Mouse (Mus musculus) adrenal gland, adult 2 months (tissue): ENCODE results near the gene Ier5. TPM values are rescaled to one million over a fixed set of nuclear protein-coding genes. Genes with fewer than 3 reads are reported as not detected.
A peak's percentile ranks its signal among the peaks of the same experiment; 100 is the strongest.

ENCODE experiments used
- DNase-seq: peaks from one replicate; pipeline ENCODE4 v3.0.0; 2021
- long read RNA-seq: library from polyadenylated mRNA; stranded (forward); transcript quantifications from one replicate; pipeline ENCODE4 v2.0.0, GENCODE M21; 2021
- polyA plus RNA-seq: library from polyadenylated mRNA; depleted of rRNA; stranded (reverse); fragments of >200 nt; gene quantifications from 2 replicates; pipeline ENCODE4 v1.2.3, GENCODE M21; 2012; rRNA removed
- total RNA-seq, 2 experiments: library from RNA; stranded (reverse); gene quantifications; 2 replicates each; pipeline ENCODE4 v1.2.3; 2021

Gene Ier5
- total RNA-seq (10 to 100 TPM in 1 of 2 experiments, 1 to 10 TPM in 1; 6.3 to 10.7 TPM), polyA plus RNA-seq (13.9 and 21.4 TPM in 2 replicates)
- long read RNA-seq, transcript Ier5-201 (1 exons, 3,276 nt): major isoform, 25 of 25 reads
- long read RNA-seq, partial matches to known transcripts: 0 of 25 reads
- long read RNA-seq, other reads (novel, unspliced or antisense): 0 of 25 reads

DNA sequence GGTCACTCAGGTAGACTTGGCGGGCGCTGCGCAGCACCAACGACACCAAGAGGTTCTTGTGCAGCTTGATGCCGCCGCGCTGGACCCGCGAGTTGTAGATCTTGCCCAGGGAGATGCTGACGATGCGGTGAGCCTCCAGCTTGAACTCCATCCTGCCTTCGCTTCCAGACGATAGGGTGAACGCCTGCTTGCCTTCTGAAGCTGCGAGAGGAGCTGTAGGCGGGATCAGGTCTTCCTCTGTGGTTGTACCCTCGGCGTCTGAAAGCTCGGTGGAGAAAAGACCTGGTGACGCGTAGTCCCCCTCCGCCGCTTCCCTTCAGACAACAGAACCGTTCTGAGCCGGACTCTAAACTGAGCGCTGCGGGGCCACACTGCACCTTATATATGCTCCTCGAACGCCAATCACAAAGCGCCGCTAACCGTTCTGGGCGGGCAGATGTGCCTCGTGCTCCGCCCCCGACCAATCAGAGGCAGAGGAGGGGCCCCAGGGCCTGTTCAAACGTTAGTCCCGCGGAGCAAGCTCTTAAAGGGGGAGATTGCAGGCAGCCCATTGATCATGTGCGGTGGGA lies at the start of gene Ier5:
Ier5 (minus strand) TSS at position 357 of the 569 bp plus-strand sequence.
- DNase-seq: peak; percentile 98

DNA sequence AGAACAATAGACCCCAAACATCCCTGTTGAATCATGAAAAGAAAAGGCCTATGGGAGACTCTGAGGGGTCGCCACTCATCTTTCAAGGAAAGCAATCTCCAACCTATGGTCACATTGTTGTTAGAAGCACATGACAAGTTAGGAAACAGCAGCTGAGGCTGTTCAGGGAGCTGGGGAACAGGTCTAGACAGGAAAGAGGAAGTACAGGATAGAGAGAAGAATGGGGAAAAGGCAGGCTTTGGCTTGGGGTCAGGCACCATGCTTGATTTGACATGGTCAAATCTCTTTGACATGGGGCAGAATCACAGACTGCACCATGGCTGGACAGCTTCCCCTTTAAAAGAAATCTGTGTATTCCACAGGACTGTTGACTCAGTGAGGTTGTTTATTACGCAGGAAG lies 47.8 kb upstream of the Ier5 start:
- DNase-seq: no peak

DNA sequence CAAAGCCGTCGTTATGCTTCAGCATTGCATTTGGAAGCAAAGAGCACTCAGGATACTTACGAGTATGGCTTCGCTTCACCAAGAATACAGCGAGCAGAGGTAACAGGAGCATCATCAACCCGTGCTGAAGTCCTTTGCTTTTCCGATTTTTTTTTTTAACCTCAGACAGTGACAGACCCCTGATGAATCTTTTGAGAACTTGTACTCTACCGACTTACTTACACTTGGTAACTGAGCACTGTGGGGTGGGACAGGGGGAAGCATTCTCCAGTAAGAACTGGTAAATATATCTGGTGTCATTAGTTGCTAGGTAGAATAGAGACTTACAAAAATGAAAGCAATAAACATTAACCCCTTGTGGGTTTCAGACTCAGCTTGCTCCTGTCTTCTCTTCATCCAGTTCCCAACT lies 47.1 kb upstream of the Ier5 start, which contains the start of gene Mr1:
Mr1 (minus strand) TSS at position 243 of the 409 bp plus-strand sequence.
- DNase-seq: peak; percentile 60

GRCm38 (mm10) chr1:155145620-155146019 lies 46.2 kb upstream of the Ier5 start:
- DNase-seq: peak; percentile 64

- DNase-seq: peak; percentile 73
Observed at GRCm38 (mm10) chr1:155140076-155140475, 40.6 kb upstream of the Ier5 start.

DNA sequence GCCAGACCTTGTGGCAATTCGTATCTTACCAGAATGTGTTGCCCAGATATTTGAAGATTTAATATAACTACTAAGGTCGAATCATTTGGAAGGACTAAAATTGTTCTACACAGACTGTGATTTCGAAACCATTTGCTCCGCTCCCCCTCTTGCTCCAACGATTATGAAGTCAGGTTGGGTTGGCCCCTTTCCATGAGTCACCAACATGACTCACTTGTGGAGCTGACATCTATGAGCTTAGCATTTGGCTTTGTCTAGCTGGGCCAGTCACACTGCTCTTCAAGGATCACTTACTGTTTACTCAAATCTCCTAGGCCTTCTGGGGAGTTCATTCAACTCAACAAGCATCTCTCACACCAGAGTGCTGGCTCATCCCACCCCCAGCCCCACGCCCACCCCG lies 39.4 kb upstream of the Ier5 start:
- DNase-seq: peak; percentile 91

DNA sequence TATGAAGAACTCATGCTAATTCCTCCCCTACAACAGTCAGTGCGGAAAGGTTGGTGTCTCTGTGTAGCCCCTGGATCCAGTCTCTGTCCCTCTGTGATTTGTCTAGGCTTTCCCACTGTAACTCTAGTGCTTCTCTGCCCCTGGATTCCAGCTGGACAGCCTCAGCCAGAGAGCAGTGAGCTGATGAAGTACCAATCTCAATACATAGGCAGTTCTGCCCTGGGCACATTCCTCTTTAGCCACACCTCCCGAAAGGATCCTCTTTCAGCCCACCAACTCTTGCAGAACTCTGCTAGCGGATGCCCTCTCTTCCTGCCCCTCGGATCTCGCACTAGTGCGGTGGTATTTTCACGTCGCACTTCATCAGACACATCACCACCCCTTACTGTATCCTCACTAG lies 35.4 kb upstream of the Ier5 start:
- DNase-seq: no peak

- no peak for DNase-seq
Observed at GRCm38 (mm10) chr1:155127429-155127934, 28.0 kb upstream of the Ier5 start.

DNA sequence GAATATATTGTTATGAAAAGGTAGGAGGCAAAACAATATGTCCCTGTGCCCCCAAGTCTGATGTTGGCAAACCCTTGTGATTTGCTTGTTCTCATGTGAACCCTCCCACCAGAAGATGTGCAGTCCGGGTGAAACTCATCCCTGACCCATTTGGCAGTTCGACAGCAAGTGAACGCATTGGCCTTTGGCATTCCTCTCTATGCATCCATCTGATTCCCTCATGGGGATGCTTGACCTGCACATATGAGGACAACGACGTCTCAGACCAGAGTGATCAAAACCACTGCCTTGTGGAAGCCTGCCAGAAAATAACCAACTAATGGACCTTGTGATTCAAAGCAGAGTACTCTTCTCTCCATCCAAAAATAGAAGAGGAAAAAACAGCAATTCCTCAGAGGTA lies 27.3 kb upstream of the Ier5 start:
- DNase-seq: peak; percentile 54

DNA sequence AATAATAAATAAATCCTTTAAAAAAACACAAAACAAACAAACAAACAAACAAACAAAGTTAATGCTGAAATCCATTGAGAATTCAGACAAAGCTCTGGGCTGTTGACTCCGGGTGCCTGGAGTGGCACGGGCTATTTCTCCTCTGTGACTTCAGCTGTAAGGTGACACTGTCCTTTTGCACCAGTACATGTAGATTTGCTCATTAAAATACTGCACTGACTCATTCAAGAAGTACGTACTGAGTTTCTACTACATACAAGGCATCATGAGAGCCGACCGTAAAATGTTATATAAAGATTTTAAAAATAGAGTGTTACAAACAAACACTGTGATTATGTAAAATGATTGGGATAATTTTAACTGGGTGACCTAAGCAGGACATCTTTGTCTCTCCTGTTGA lies 25.0 kb upstream of the Ier5 start:
- DNase-seq: no peak

GRCm38 (mm10) chr1:155121977-155122939 lies 22.8 kb upstream of the Ier5 start:
- DNase-seq: peak; percentile 66

GRCm38 (mm10) chr1:155119719-155120118 lies 20.3 kb upstream of the Ier5 start:
- DNase-seq: no peak

GRCm38 (mm10) chr1:155113946-155114345 lies 14.5 kb upstream of the Ier5 start:
- DNase-seq: no peak

GRCm38 (mm10) chr1:155112875-155113274 lies 13.4 kb upstream of the Ier5 start:
- DNase-seq: no peak

GRCm38 (mm10) chr1:155112118-155112517 lies 12.7 kb upstream of the Ier5 start:
- DNase-seq: no peak

- no peak for DNase-seq
Observed at GRCm38 (mm10) chr1:155111491-155111890, 12.1 kb upstream of the Ier5 start.

DNA sequence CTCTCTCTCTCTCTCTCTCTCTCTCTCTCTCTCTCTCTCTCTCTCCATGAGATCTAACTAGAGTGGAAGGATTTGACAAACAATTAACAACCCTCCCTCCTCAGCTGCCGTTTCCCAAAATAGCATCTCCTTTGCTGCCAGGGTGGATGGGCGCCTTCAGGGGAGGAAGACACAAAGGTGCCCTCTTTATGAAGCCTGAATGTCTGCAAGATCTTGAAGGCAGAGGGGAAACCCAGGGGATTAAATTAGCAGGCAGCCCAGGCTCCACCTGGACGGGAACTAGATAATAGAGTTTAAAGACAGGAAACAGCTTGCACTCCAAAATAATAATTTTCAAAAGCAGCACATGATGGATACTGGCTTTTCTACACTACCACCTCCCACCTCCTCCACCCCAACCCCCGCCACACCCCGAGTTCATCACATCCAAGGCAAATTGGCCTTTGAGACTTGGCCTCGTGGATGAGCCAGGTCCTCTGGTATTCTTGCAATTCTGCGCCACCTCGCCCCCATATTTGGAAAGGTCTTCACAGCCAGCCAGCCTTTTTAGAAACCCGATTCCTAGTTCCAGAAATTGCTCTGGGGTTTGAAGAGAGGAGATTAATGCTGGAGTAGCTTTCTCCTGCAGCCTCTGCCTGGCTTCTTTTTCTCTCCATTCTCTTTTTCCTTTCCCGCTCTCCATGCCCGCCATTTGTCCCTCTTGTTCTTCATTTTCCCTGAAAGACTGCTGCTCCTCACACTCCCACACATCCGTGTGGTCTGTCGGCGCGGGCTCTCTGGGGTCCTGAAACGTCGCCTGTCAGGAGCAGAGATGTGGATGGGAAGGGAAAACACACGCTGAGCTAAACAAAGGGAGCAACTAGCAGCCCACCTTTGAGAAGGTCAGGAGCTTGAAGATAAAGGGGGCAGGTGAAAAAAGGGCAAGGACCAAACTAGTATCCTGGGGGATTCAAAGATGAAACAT lies 10.2 kb upstream of the Ier5 start:
- no peak for DNase-seq

GRCm38 (mm10) chr1:155108412-155108811 lies 9.0 kb upstream of the Ier5 start:
- peak; percentile 31 for DNase-seq

DNA sequence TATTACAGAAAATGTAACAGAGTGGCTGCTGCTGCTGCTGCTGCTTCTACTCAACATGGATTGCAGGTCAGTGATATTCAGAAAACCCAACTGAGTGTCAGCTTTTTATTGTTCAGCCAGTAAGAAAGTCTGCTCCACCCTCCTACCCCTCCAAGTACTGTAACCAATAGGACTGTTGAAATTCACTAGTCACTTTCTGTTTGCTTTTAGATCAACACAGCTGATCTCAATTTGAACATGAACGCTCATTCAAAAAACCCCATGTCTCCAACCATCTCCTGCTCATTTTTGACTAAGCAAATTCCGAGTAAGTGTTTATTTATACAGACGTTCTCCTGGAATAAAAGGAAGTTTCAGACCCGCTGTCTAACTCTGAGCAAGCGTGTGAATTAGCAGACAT lies 8.4 kb upstream of the Ier5 start:
- no peak for DNase-seq

- no peak for DNase-seq
Observed at GRCm38 (mm10) chr1:155106310-155106709, 6.9 kb upstream of the Ier5 start.

DNA sequence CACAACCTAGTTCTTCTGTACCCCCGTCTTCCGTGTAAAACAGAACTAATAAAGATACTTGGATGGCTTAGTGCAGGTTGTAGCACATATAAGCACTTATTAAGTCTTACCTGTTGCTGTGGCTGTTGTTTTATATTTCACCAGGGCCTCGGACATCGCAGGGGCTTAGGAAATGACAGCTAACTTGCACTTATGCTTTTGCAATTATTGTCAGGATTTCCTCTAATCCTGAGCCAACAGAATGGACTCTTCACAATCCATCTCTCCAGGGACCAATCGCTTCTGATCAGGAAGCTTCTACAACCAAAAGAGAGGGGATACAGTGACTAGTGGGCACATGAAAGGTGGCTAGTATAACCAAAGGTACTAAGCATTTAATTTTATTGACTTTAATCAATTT lies 4.6 kb upstream of the Ier5 start:
- DNase-seq: no peak

GRCm38 (mm10) chr1:155102631-155103030 lies 3.2 kb upstream of the Ier5 start:
- no peak for DNase-seq
